Mouse (Mus musculus) neural tube, postnatal 0 days (tissue): ENCODE data around the gene Reep1. TPM values are rescaled to one million over a fixed set of nuclear protein-coding genes. Genes with fewer than 3 reads are reported as not detected.

Source experiments
- polyA plus RNA-seq: library from polyadenylated mRNA; unstranded; fragments of >200 nt; fragmentation: Nextera tagmentation; extraction: Ambion mirVana; gene quantifications from 2 replicates; pipeline ENCODE4 v1.2.1, GENCODE M21; 2015

Reep1 gene
- 169 and 194 TPM in 2 replicates for polyA plus RNA-seq

DNA sequence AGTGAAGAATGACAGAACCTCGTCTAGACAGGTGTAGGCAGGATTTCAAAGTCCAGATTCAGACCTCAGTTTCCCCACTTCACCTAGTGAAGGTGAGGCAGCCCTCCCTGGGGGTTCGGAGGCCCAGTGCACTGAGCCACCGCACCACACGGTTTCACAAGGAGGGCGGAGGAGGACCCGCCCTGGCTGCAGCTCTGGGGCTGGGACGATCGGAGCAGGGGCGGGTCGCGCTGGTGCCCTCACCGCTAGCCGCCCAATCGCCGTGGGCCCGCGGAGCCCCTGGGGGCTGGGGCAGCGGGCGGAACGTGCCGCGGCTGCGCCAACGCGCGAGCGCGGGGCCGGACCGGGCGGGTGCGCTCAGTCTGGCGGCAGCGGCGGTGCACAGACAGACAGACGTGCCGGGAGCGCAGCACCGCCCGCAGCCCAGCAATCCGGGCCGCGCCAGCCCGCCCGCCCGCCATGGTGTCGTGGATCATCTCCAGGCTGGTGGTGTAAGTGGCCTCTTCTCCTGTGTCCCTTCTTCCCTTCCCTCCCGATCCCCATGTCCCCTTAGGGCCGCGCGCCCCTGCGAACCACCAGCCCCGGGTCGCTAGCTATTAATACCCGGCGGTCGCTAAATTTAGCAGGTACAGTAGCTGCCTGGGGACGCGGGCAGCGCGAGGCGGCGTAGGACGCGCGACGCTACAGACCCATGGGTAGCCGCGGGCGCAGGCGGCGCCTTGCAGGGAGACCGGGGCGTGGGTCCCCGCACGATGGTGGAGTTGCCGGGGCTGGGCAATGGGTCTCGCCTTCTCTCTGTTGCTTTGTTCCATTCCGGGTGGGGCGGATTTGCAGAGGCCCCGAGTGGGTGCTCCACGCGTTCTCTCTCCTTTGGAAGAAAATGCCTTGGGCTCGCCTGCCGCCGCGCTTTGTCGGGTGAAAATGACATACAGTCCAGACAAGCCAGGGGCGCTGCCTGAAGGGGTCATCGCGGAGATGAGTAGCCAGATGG is at the start of gene Reep1:
Gene Reep1, plus strand, starts transcription at position 51 of the 991 bp plus-strand sequence.

DNA sequence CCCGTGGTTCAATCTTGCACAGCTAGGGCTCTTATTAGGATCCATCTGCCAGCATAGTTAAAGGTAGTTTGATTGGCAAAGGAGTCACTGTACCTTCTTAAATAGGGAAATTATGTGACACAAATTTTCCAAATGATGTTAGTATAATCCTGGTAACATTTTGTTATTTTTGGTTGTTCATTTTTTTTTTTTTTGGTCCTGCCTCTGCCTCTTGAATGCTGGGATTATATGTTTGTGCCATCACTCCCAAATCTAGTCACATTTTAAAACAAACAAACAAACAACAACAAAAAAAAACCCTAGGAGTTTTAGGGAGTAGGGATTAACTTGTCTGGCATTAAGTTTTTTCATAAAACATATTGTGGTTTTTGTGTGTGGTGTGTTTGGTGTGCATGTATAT is 119.5 kb downstream of the Reep1 start, which contains the start of gene Mrpl35:
Gene Mrpl35, minus strand, starts transcription at position 101 of the 400 bp plus-strand sequence.

DNA sequence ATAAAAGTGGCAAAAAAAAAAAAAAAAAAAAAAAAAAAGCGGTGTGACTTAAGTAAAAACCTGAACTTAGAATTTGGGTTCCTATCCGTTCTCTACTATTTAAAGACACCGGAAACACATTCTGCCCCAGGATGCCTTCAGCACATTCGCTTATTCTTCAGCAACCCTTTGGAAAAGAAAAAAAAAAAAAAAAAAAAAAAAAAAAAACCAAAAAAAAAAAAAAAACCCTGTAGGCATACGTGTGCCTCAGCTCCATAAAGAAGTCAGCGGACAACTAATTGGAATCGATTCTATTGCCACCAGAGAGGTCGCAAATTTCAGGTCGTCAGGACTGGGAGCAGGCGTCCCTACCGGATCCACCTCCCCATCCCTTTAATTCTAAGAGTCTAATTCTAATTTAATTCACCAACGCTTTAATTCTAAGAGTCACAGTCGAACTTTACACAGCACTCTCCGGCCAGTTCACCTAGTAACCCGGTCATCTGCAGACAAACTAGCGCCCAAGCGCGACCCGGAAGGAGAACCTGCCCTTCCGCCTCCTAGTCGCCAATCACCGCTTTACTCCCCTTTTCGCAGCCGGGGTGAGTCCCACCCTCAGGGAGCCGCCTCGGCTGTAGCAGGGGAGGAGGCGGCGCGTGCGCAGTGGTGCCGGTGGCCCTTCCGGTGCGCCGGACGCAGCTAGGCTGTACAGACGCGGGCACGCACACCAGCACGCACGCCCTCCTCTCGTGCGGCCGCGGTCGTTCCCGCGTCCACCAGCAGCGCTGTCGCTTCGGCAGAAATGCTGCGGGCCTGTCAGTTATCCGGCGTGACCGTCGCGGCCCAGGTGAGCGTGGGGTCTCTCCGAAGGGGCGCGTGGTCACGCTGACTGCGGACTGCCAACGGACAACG is 123.6 kb downstream of the Reep1 start, which contains the start of gene Immt:
Gene Immt, plus strand, starts transcription at position 642 of the 891 bp plus-strand sequence.

Other genes starting within 250 kb of the Reep1 start
- 27.2 and 31.5 TPM in 2 replicates for gene Rnf103, start 213.7 kb upstream of the Reep1 start, polyA plus RNA-seq
- 55.7 and 56.9 TPM in 2 replicates for gene Chmp3, start 163.8 kb upstream of the Reep1 start, polyA plus RNA-seq
- gene Kdm3a, start 74.6 kb upstream of the Reep1 start, polyA plus RNA-seq: 15.4 and 15.5 TPM in 2 replicates
- gene Mrpl35, start 119.4 kb downstream of the Reep1 start, polyA plus RNA-seq: 46.4 and 52.5 TPM in 2 replicates
- gene Immt, start 123.8 kb downstream of the Reep1 start, polyA plus RNA-seq: 157 and 158 TPM in 2 replicates
- gene Ptcd3, start 201.2 kb downstream of the Reep1 start, polyA plus RNA-seq: 53.1 and 56.8 TPM in 2 replicates
- 15.9 and 17.0 TPM in 2 replicates for gene Polr1a, start 201.5 kb downstream of the Reep1 start, polyA plus RNA-seq